Mouse (Mus musculus): ENCODE data around the gene Pde6h. TPM values are rescaled to one million over a fixed set of nuclear protein-coding genes. Genes with fewer than 3 reads are reported as not detected.

The Pde6h gene
- polyA plus RNA-seq, 1 experiment from 2014 or later: not detected

DNA sequence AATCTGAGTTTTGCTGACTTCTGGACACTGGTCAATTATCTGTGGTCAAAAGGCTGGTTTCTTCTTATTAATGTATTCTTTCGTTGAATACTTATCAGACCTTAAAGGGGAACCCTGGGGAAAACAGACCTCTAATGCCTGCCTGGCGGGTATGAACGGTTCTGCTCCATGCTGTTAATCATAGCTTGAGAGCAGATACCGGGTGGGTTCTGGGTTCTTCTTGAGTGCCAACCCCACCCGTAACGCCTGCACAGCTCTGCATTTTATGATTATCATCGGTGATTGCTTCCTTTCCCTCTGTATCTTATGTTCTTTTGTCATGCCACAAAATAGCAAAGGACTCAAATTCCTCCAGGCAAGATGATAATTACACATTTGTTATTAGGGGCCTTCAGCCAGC lies 10.4 kb downstream of the Pde6h start:
- Histone ChIP-seq H3K4me3 (ENCODE audit: low read depth, low read length) (no peak overlapping the region), H3K9ac (ENCODE audit: low read length) (no peak overlapping the region), H3K36me3 (ENCODE audit: control insufficient read depth, insufficient read depth, low read length) (no peaks in the 10 kb centered on the region), H3K4me2 (ENCODE audit: low read depth, low read length, severe bottlenecking) (no peak overlapping the region), H3K4me1 (replicated peaks; ENCODE audit: control insufficient read depth, insufficient read depth, low read length) (no peaks in the 10 kb centered on the region), H3K27ac (ENCODE audit: low read depth, low read length) (no peak overlapping the region), H3K27me3 (ENCODE audit: control insufficient read depth, insufficient read depth, low read length) (no peaks in the 10 kb centered on the region), H3K9me3 (ENCODE audit: control insufficient read depth, low read length) (no peaks in the 10 kb centered on the region)
- ATAC-seq (replicated peaks; ENCODE audit: low FRiP score) (no peak), DNase-seq (ENCODE audit: low spot score) (no peak)
- 91% methylated on average over 7 of the region's 7 CpGs for WGBS

DNA sequence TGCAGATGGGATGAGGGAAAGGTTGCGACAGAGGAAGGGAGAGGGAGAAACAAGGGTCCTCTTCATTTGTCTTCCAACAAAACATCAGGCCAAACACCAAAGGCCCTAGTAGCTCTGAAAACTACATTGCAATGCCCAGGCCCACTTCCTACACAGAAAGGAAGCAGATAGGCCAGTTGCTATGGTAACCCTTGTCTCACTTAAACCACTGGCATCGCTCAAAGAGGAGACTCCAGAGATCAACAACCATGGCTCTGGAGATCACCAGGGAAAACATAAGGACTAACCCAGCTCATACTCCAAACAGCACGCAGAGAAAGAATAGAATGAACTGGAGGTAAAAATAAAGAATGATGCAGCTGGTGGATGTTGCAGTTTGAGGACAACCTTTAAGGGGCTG lies 11.6 kb downstream of the Pde6h start:
- no peak overlapping the region for H3K27ac ChIP-seq (ENCODE audit: low read depth, low read length)
- no peak overlapping the region for H3K4me3 ChIP-seq (ENCODE audit: low read depth, low read length)
- no peak overlapping the region for H3K9ac ChIP-seq (ENCODE audit: low read length)
- ATAC-seq (replicated peaks; ENCODE audit: low FRiP score): no peak
- 77% methylated on average over 3 of the region's 3 CpGs for WGBS
- DNase-seq (ENCODE audit: low spot score): no peak
- no peak overlapping the region for H3K4me2 ChIP-seq (ENCODE audit: low read depth, low read length, severe bottlenecking)
- H3K36me3 ChIP-seq (ENCODE audit: control insufficient read depth, insufficient read depth, low read length): no peaks in the 10 kb centered on the region
- no peaks in the 10 kb centered on the region for H3K4me1 ChIP-seq (replicated peaks; ENCODE audit: control insufficient read depth, insufficient read depth, low read length)
- no peaks in the 10 kb centered on the region for H3K27me3 ChIP-seq (ENCODE audit: control insufficient read depth, insufficient read depth, low read length)
- H3K9me3 ChIP-seq (ENCODE audit: control insufficient read depth, low read length): no peaks in the 10 kb centered on the region

DNA sequence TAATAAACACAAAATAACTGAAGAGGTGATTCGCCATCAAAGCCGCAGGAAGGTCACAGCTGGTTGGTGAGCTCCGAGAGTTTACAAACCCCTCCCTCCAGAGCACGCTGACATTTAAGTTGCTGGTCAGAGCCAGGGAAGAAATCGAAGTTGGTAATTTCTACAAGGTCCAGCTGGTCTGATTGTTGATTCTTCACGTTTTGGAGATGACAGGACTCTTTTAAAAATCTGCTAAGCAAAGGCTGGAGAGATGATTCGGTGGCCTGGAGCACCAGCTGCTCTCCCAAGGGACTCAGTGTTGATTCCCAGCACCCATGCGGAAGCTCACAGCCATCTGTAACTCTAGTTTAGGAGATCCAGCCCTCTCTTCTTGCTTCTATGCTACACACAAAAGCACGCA lies 12.7 kb downstream of the Pde6h start:
- Histone ChIP-seq H3K9ac (ENCODE audit: low read length) (no peak overlapping the region), H3K4me3 (ENCODE audit: low read depth, low read length) (no peak overlapping the region), H3K4me1 (replicated peaks; ENCODE audit: control insufficient read depth, insufficient read depth, low read length) (no peaks in the 10 kb centered on the region), H3K36me3 (ENCODE audit: control insufficient read depth, insufficient read depth, low read length) (no peaks in the 10 kb centered on the region), H3K27me3 (ENCODE audit: control insufficient read depth, insufficient read depth, low read length) (no peaks in the 10 kb centered on the region), H3K4me2 (ENCODE audit: low read depth, low read length, severe bottlenecking) (no peak overlapping the region), H3K9me3 (ENCODE audit: control insufficient read depth, low read length) (no peaks in the 10 kb centered on the region), H3K27ac (ENCODE audit: low read depth, low read length) (no peak overlapping the region)
- DNase-seq (ENCODE audit: low spot score) (no peak), ATAC-seq (replicated peaks; ENCODE audit: low FRiP score) (no peak)
- WGBS: 91% methylated on average over 9 of the region's 9 CpGs

DNA sequence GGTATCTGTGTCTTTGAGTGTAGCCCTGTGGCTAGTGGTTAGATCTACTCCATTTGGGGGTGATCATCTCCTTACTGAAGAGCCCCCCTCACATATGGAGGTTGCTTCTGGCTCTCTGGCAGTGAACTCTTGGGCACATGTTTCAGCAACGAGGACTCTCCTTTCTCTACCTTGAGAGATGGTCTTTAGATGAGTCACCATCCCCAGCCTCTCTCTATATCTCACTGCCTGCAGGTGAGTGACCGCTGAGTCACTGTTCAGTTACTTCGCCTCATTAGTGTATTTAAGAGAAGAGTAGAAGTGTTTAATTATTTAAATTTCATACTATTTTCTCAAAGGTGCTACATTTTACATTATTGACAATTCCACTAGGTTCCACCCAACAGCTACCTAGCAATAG lies 13.5 kb downstream of the Pde6h start:
- no peak for DNase-seq (ENCODE audit: low spot score)
- H3K36me3 ChIP-seq (ENCODE audit: control insufficient read depth, insufficient read depth, low read length): no peaks in the 10 kb centered on the region
- H3K9ac ChIP-seq (ENCODE audit: low read length): no peak overlapping the region
- WGBS: 89% methylated on average over 3 of the region's 3 CpGs
- no peaks in the 10 kb centered on the region for H3K27me3 ChIP-seq (ENCODE audit: control insufficient read depth, insufficient read depth, low read length)
- no peaks in the 10 kb centered on the region for H3K4me1 ChIP-seq (replicated peaks; ENCODE audit: control insufficient read depth, insufficient read depth, low read length)
- H3K4me3 ChIP-seq (ENCODE audit: low read depth, low read length): no peak overlapping the region
- no peak overlapping the region for H3K27ac ChIP-seq (ENCODE audit: low read depth, low read length)
- no peak overlapping the region for H3K4me2 ChIP-seq (ENCODE audit: low read depth, low read length, severe bottlenecking)
- no peak for ATAC-seq (replicated peaks; ENCODE audit: low FRiP score)
- H3K9me3 ChIP-seq (ENCODE audit: control insufficient read depth, low read length): no peaks in the 10 kb centered on the region

DNA sequence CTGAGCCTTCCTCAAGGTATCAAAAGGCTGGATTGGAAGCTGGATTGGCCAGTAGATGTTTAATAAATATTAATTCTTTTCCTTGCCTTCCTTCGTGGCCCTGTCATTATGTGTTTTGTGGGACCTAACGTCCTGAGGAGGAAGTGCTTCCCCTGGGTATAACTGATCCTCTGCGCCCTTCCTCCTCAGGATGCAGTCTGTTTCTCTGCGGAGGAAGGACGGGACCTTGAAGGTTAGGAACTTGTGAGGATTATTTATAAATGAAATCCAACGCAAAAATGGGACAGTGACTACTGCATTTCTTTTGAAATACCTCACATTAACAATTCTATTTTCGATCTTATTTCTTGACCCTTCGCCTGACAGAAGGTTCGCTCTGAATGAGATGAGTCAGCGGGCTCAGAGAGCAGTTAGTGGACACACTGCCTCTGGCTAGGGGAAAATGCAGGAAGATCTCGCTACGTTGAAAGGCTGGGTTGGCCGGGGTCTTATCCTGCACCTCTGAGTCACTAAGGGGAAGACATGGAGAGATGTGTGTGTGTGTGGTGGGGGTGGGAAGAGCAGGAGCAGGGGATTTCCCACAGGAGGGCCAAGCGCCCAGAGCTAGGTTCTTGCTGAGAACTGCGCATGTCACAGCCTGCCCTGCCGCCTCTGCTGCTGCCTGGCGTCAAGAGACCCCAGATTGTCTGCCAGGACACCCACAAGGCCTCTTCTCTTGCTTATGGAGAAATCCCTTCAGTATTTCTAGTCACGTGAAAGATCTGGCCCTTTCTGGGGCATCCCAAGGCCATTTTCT lies 14.9 kb downstream of the Pde6h start:
- no peak for DNase-seq (ENCODE audit: low spot score)
- Histone ChIP-seq H3K9ac (ENCODE audit: low read length) (no peak overlapping the region), H3K4me2 (ENCODE audit: low read depth, low read length, severe bottlenecking) (no peak overlapping the region), H3K4me1 (replicated peaks; ENCODE audit: control insufficient read depth, insufficient read depth, low read length) (no peaks in the 10 kb centered on the region), H3K27ac (ENCODE audit: low read depth, low read length) (no peak overlapping the region), H3K9me3 (ENCODE audit: control insufficient read depth, low read length) (no peaks in the 10 kb centered on the region), H3K27me3 (ENCODE audit: control insufficient read depth, insufficient read depth, low read length) (no peaks in the 10 kb centered on the region), H3K36me3 (ENCODE audit: control insufficient read depth, insufficient read depth, low read length) (no peaks in the 10 kb centered on the region), H3K4me3 (ENCODE audit: low read depth, low read length) (no peak overlapping the region)
- no peak for ATAC-seq (replicated peaks; ENCODE audit: low FRiP score)
- 88% methylated on average over 18 of the region's 18 CpGs for WGBS

DNA sequence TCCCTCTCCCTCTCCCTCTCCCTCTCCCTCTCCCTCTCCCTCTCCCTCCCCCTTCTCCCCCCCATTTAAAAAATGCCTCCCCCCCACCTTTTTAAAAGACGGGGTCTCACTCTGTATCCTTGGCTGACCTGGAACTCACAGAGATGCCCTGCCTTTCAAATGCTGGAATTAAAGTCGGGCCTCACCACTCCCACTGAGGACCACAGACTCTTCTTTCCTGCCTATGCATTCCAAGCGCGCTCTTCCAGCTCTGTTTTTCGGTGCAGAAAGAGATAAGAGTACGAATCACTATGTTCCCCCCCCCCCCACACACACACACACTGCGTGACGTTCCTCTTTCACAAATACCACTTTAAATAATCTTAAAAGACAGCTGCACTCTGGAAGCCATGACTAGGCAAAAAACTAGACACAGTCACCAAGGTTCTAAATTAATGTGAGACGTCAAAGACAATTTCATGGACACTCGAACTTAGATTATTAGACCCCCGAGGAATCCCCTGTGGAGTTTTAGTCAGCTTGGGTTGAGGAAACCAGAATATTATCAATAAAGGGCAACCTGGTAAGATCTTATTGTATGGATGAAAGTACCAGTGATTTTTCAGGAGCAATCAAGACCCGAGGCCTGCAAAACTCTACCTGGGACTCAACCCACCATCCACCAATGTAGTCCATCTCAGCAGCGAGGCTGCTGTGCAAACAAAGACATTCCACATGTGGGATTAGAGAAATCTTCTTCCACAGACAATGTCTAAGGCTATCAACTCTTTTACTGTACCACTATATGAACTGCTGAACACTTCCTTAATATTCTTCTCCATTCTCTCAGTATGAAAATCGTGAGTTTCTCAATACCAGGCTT lies 15.9 kb downstream of the Pde6h start:
- DNase-seq (ENCODE audit: low spot score) (no peak), ATAC-seq (replicated peaks; ENCODE audit: low FRiP score) (no peak)
- H3K9ac ChIP-seq (ENCODE audit: low read length): no peak overlapping the region
- H3K9me3 ChIP-seq (ENCODE audit: control insufficient read depth, low read length): no peaks in the 10 kb centered on the region
- H3K27me3 ChIP-seq (ENCODE audit: control insufficient read depth, insufficient read depth, low read length): no peaks in the 10 kb centered on the region
- H3K4me2 ChIP-seq (ENCODE audit: low read depth, low read length, severe bottlenecking): no peak overlapping the region
- 87% methylated on average over 14 of the region's 14 CpGs for WGBS
- no peaks in the 10 kb centered on the region for H3K4me1 ChIP-seq (replicated peaks; ENCODE audit: control insufficient read depth, insufficient read depth, low read length)
- H3K36me3 ChIP-seq (ENCODE audit: control insufficient read depth, insufficient read depth, low read length): no peaks in the 10 kb centered on the region
- no peak overlapping the region for H3K4me3 ChIP-seq (ENCODE audit: low read depth, low read length)
- no peak overlapping the region for H3K27ac ChIP-seq (ENCODE audit: low read depth, low read length)

DNA sequence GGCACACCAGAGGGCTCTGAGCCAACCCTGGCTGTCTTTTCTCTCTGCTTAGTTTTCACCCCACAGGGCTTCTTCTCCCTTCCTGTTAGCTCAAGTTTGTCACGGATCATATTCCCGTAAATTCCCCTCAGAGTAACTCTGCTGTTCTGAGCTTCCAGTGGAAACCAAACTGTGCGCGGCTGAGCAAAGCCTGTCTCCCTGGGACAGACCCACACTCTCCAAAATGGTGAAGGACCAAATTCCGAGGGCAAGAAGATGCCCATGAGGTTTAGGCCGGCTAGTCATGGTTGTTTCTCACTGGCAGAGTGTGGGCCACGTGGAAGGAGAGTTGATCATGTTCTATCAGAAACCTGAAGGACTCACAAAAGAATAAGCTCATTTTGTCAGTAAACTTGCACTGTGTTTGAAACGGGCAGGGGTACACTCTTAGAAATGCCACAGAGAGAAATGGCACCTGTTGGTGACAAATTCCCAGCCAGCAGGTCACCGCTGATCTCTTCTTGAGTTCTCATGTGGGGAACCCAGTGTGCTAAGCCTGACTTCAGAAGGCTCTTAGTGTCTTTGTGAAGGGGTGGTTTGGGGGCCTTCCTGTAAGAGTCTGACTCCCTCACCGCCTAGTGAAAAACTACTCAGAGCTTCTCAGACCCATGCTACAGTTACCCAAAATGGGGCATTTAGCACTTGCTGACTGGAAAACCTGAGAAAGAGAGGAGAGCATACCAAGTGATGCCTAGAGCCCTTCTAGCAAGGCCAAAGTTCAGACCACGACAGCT lies 16.7 kb downstream of the Pde6h start:
- DNase-seq (ENCODE audit: low spot score): no peak
- Histone ChIP-seq H3K36me3 (ENCODE audit: control insufficient read depth, insufficient read depth, low read length) (no peaks in the 10 kb centered on the region), H3K27me3 (ENCODE audit: control insufficient read depth, insufficient read depth, low read length) (no peaks in the 10 kb centered on the region), H3K9me3 (ENCODE audit: control insufficient read depth, low read length) (no peaks in the 10 kb centered on the region), H3K27ac (ENCODE audit: low read depth, low read length) (no peak overlapping the region), H3K4me2 (ENCODE audit: low read depth, low read length, severe bottlenecking) (no peak overlapping the region), H3K4me3 (ENCODE audit: low read depth, low read length) (no peak overlapping the region), H3K9ac (ENCODE audit: low read length) (no peak overlapping the region), H3K4me1 (replicated peaks; ENCODE audit: control insufficient read depth, insufficient read depth, low read length) (no peaks in the 10 kb centered on the region)
- 86% methylated on average over 11 of the region's 11 CpGs for WGBS
- ATAC-seq (replicated peaks; ENCODE audit: low FRiP score): no peak
